Mouse (Mus musculus): ENCODE data around the gene Hoxd9. TPM values are rescaled to one million over a fixed set of nuclear protein-coding genes. Genes with fewer than 3 reads are reported as not detected.

Hoxd9 gene
- total and polyA plus RNA-seq, 3 experiments = 0.10 to 0.29 (median 0.16) TPM

DNA sequence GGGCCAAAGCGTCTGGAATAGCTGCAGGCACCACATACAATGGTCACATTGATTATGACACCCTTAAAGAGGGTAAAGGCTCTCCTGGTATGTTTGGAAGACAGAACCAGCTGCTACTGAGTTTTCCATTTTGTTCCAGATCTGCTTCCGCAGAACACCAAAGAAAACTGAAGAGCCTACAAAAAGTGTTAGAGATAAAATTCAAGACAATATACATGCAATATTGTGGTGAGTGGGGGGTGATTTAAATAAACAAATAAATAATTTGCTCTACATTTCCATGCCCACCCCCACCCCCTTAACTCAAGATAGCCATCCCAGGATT lies 41.9 kb downstream of the Hoxd9 start:
- 20% methylated on average over 2 of the region's 2 CpGs for WGBS
- no peak for TF ChIP-seq CTCF (IDR thresholded peaks at IDR 0.05)
- no peak for TF ChIP-seq EP300 (IDR thresholded peaks at IDR 0.05; ENCODE audit: insufficient read depth, low read depth, low read length)
- no peak for TF ChIP-seq POLR2A (IDR thresholded peaks at IDR 0.05; ENCODE audit: insufficient read depth, low read depth, low read length)
- H3K4me3 ChIP-seq = no peak overlapping the region
- no peak overlapping the region for H3K27ac ChIP-seq
- H3K9ac ChIP-seq (ENCODE audit: low read depth, low read length) = no peak overlapping the region
- intact Hi-C loops (cut with DNase I) = no loop called here
- H3K79me2 ChIP-seq (replicated peaks; ENCODE audit: control insufficient read depth, insufficient read depth, low read length) = no peaks in the 10 kb centered on the region
- H3K4me1 ChIP-seq (ENCODE audit: control insufficient read depth, insufficient read depth, low read length) = no peaks in the 10 kb centered on the region
- H3K36me3 ChIP-seq (ENCODE audit: control insufficient read depth, insufficient read depth, low read length) = no peaks in the 10 kb centered on the region
- peaks cover 39% of the 10 kb centered on the region for H3K27me3 ChIP-seq (ENCODE audit: control insufficient read depth, insufficient read depth, low read length)
- no peak for DNase-seq

DNA sequence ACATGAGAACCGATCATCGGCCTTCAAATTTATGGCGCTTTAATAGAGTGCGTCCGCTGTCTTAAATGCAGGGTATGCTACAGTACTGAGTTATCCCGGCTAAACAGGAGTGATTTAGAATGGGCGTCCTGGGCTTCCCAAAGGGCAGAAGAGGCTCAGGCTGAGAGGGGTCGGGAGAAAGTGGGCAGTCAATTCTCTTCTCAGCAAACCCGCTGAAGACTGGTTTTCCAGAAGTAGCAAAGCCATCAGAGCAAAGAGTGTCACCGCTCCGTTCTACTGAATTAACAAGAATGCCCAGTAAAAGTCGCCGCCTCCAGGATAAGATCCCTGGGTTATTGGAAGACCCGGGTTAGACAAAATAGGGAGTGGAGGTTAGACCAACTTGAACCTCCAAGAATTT lies 42.3 kb downstream of the Hoxd9 start:
- no peak for DNase-seq
- no peaks in the 10 kb centered on the region for H3K36me3 ChIP-seq (ENCODE audit: control insufficient read depth, insufficient read depth, low read length)
- TF ChIP-seq POLR2A (IDR thresholded peaks at IDR 0.05; ENCODE audit: insufficient read depth, low read depth, low read length) (no peak), EP300 (IDR thresholded peaks at IDR 0.05; ENCODE audit: insufficient read depth, low read depth, low read length) (no peak), CTCF (IDR thresholded peaks at IDR 0.05) (no peak)
- 6% methylated on average over 14 of the region's 14 CpGs for WGBS
- no peaks in the 10 kb centered on the region for H3K4me1 ChIP-seq (ENCODE audit: control insufficient read depth, insufficient read depth, low read length)
- no peak overlapping the region for H3K9ac ChIP-seq (ENCODE audit: low read depth, low read length)
- H3K79me2 ChIP-seq (replicated peaks; ENCODE audit: control insufficient read depth, insufficient read depth, low read length) = no peaks in the 10 kb centered on the region
- intact Hi-C loops (cut with DNase I) = no loop called here
- no peak overlapping the region for H3K27ac ChIP-seq
- no peak overlapping the region for H3K4me3 ChIP-seq
- H3K27me3 ChIP-seq (ENCODE audit: control insufficient read depth, insufficient read depth, low read length) = peaks cover 35% of the 10 kb centered on the region

DNA sequence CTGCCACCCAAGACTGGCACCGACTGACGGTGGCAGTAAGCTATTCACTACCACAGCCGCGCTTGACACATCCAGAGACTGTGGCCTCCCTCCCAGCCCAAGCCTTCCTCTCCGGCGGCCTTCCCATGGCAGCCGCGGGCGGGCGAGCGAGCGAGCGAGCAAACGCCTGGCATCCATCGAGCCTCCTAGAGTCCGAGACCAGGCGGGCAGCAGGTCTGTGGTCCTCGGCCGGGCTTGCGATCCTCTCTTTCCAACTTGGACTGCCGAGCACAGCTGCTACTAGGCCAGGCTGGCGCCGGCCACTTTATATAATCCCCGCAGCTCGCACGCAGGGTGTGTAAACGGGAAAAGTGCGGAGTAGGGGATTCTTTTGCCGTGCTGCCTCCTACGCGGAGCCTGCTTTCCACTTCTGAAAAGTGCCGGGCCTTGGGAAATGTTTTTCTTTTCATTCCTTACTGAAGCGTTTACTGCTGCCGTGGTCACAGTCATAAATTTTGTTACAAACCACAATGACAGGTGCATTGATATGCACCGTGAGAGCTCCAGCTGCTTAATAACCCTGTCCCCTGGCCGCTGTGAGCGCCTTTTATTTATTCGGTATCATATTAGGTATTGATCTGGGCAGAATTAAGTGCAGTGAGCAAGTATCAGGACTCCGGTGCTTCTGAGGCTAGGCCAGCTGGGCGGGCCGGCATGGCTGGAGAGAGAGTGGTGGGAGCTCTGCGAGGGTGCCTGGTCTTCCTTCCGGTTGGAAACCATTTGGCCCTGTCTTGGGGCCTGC lies 43.0 kb downstream of the Hoxd9 start:
- 7% methylated on average over 43 of the region's 43 CpGs for WGBS
- H3K27me3 ChIP-seq (ENCODE audit: control insufficient read depth, insufficient read depth, low read length) = peaks cover 30% of the 10 kb centered on the region
- no peaks in the 10 kb centered on the region for H3K36me3 ChIP-seq (ENCODE audit: control insufficient read depth, insufficient read depth, low read length)
- H3K4me3 ChIP-seq = no peak overlapping the region
- TF ChIP-seq EP300 (IDR thresholded peaks at IDR 0.05; ENCODE audit: insufficient read depth, low read depth, low read length) = no peak
- no peak for TF ChIP-seq CTCF (IDR thresholded peaks at IDR 0.05)
- no peak for TF ChIP-seq POLR2A (IDR thresholded peaks at IDR 0.05; ENCODE audit: insufficient read depth, low read depth, low read length)
- no peaks in the 10 kb centered on the region for H3K79me2 ChIP-seq (replicated peaks; ENCODE audit: control insufficient read depth, insufficient read depth, low read length)
- no peak overlapping the region for H3K27ac ChIP-seq
- no peaks in the 10 kb centered on the region for H3K4me1 ChIP-seq (ENCODE audit: control insufficient read depth, insufficient read depth, low read length)
- no peak overlapping the region for H3K9ac ChIP-seq (ENCODE audit: low read depth, low read length)
- intact Hi-C loops (cut with DNase I) = no loop called here
- DNase-seq = no peak

DNA sequence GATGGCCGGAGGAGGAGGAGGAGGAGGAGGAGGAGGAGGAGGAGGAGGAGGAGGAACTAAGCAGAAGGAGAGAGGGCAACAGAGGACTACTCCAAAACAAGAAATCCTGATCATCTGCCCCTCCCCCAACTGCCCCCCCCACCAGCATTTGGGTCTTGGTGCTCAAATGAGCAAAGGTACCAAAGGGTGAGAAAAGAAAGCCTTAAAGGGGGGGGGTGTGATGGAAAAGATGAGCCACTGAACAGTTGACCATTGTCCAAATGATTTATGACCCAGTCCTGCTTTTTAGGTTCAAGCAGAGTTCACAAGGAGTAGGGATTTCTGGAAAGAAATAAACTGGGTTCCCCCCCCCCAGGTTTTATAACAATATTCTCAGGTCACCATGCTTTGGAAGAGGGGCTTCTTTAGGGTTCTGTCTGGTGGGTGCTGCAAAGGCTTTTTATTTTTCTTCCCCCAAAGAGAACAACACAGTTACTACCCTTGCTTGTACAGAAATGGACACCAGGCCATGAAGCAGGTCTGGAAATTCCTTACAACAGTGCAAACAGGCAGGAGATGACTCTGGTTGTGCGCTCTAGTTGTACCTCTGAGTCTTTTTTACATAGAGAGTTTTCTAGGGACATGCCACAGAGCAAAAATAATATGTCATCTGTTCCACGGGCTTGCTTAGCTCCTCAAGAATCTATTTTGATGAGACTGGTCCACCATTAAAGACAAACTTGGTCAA lies 43.9 kb downstream of the Hoxd9 start:
- 47% methylated on average over 2 of the region's 3 CpGs for WGBS
- Histone ChIP-seq H3K4me3 (no peak overlapping the region), H3K27me3 (ENCODE audit: control insufficient read depth, insufficient read depth, low read length) (peaks cover 30% of the 10 kb centered on the region), H3K4me1 (ENCODE audit: control insufficient read depth, insufficient read depth, low read length) (no peaks in the 10 kb centered on the region), H3K9ac (ENCODE audit: low read depth, low read length) (no peak overlapping the region), H3K27ac (no peak overlapping the region), H3K36me3 (ENCODE audit: control insufficient read depth, insufficient read depth, low read length) (no peaks in the 10 kb centered on the region), H3K79me2 (replicated peaks; ENCODE audit: control insufficient read depth, insufficient read depth, low read length) (no peaks in the 10 kb centered on the region)
- DNase-seq = no peak
- TF ChIP-seq CTCF (IDR thresholded peaks at IDR 0.05) (no peak), EP300 (IDR thresholded peaks at IDR 0.05; ENCODE audit: insufficient read depth, low read depth, low read length) (no peak), POLR2A (IDR thresholded peaks at IDR 0.05; ENCODE audit: insufficient read depth, low read depth, low read length) (no peak)
- intact Hi-C loops (cut with DNase I) = no loop called here

DNA sequence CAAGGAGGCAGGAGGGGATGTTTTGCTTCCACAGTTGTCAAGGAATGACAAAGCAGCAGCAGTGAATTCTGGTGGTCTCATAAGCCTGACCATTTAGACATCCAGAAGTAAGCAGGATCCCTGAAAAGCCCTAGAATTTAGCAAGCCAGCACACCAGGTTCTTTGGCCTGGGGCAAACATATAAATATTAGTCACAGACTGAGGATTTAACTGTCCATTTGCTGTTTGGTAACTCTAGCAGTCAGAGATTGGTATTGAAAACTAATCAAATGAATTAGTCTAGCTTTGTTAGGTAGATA lies 44.4 kb downstream of the Hoxd9 start:
- Histone ChIP-seq H3K27ac (no peak overlapping the region), H3K36me3 (ENCODE audit: control insufficient read depth, insufficient read depth, low read length) (no peaks in the 10 kb centered on the region), H3K27me3 (ENCODE audit: control insufficient read depth, insufficient read depth, low read length) (peaks cover 32% of the 10 kb centered on the region), H3K79me2 (replicated peaks; ENCODE audit: control insufficient read depth, insufficient read depth, low read length) (no peaks in the 10 kb centered on the region), H3K9ac (ENCODE audit: low read depth, low read length) (no peak overlapping the region), H3K4me3 (no peak overlapping the region), H3K4me1 (ENCODE audit: control insufficient read depth, insufficient read depth, low read length) (no peaks in the 10 kb centered on the region)
- DNase-seq = no peak
- intact Hi-C loops (cut with DNase I) = no loop called here
- TF ChIP-seq EP300 (IDR thresholded peaks at IDR 0.05; ENCODE audit: insufficient read depth, low read depth, low read length) (no peak), POLR2A (IDR thresholded peaks at IDR 0.05; ENCODE audit: insufficient read depth, low read depth, low read length) (no peak), CTCF (IDR thresholded peaks at IDR 0.05) (no peak)

DNA sequence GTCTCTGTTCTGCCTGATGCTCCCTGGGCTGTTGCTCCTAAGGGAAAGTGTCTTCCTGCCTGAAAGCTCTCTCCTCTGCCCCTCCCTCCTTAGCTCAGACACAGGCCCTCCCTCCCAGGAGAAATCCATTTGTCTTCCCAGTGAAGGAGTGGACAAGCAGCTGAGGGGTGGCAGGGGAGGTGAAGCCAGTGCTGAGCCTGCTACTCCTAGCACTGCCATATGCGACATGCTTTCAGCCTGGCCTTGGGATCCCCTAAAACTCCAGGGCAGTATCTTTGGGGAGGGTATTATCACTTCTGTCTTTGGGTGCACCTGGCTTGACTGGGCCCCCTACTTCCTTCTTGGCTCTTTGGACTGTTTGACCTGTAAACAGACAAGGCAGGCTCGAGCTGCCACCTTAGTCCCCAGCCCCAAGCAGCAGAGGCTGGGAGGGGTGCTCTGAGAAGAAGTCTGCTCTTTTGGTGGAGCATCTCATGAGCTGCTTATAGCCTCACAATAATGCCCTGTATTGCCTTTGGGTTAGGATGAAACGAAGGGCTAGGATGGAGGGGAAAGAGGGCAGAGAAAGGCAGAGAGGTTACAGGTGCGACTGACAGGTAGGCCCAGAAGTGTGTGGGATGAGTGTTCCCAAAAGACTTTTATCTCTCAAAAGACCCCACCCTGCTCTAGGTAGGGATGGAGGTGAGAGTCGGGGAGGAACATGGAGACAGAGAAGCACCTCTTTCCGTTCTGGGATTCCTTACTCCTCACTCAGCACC lies 48.2 kb downstream of the Hoxd9 start:
- 12% methylated on average over 6 of the region's 6 CpGs for whole genome bisulfite sequencing
- intact Hi-C loops (cut with DNase I) = no loop called here
- H3K27me3 ChIP-seq (ENCODE audit: control insufficient read depth, insufficient read depth, low read length) = peaks cover 40% of the 10 kb centered on the region

More for the DNA sequence above, 48.2 kb downstream of the Hoxd9 start:
- Histone ChIP-seq H3K9ac (ENCODE audit: low read depth, low read length) (no peak overlapping the region), H3K79me2 (replicated peaks; ENCODE audit: control insufficient read depth, insufficient read depth, low read length) (no peaks in the 10 kb centered on the region), H3K27ac (no peak overlapping the region), H3K4me3 (no peak overlapping the region), H3K36me3 (ENCODE audit: control insufficient read depth, insufficient read depth, low read length) (no peaks in the 10 kb centered on the region), H3K4me1 (ENCODE audit: control insufficient read depth, insufficient read depth, low read length) (no peaks in the 10 kb centered on the region)
- DNase-seq = no peak
- TF ChIP-seq CTCF (IDR thresholded peaks at IDR 0.05) (no peak), EP300 (IDR thresholded peaks at IDR 0.05; ENCODE audit: insufficient read depth, low read depth, low read length) (no peak), POLR2A (IDR thresholded peaks at IDR 0.05; ENCODE audit: insufficient read depth, low read depth, low read length) (no peak)
